7 mouse cellular contexts compared by ENCODE assay signal in the genomic region with DNA sequence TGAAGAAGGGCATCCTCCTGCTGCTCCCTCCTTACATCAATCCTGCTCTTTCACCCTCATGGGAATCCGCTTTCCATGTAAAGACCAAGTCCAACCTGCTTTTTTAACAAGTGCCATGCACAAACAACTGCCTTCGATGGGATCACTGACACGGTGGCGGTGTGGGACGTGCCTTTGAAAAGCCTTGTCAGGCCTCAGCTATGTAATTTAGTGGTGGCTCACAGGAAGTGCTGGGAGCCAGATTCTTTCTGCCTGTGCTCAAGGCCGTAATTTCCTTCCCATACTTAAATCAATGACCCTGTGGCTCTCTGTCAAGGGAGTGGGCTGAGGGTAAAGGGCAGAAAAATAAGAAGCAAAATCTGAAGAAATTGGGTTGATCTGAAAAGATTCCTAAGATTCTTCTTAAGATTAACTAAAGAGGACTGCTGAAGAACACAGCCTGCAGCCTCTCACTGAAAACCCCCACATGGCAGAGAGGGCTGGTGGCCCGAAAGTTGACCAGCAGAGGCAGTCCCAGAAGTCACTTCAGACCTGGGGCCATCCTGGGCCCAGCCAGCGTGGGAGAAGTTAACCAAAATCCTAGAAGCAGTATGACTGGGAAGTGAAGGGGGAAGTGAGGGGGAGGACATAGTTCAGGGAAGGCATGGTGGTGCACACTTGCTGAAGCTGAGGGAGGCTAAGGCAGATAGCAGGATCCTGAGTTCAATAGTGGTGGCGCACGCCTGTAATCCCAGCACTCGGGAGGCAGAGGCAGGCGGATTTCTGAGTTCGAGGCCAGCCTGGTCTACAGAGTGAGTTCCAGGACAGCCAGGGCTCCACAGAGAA. TPM values are rescaled to one million over a fixed set of nuclear protein-coding genes. Genes with fewer than 3 reads are reported as not detected.
DNase-seq lines count a peak whose midpoint lies in the region; ATAC-seq and TF ChIP-seq lines count a peak whose summit lies in the region.

No protein-coding gene starts in this region.

- H3K4me2 ChIP-seq in kidney, postnatal 0 days (ENCODE audit: low read length), result 0 out of 2 replicates have a peak overlapping the region, but pooled peaks have one; percentile 10

- H3K36me3 ChIP-seq in kidney, postnatal 0 days (ENCODE audit: insufficient read depth, low read length), result no peaks in the 10 kb centered on the region; the same call in 1 of the 2 replicates

- TF ChIP-seq POLR2A in embryonic fibroblast, embryonic 13.5 days (IDR thresholded peaks at IDR 0.05; ENCODE audit: low read depth, low read length), result no peak
- TF ChIP-seq POLR2A in olfactory bulb, adult 2 months (IDR thresholded peaks at IDR 0.05; ENCODE audit: insufficient read depth, low read depth, low read length), result no peak
- no peak for TF ChIP-seq POLR2A in cerebellum, adult 2 months (IDR thresholded peaks at IDR 0.05; ENCODE audit: borderline replicate concordance, insufficient read depth, low read length)

- no peaks in the 10 kb centered on the region for H3K9me3 ChIP-seq in kidney, postnatal 0 days (replicated peaks; ENCODE audit: low read length)

- peaks cover 24% of the 10 kb centered on the region for H3K4me1 ChIP-seq in embryonic fibroblast, embryonic 13.5 days (ENCODE audit: control insufficient read depth, insufficient read depth, low read length)
- peaks cover 38% of the 10 kb centered on the region for H3K4me1 ChIP-seq in kidney, postnatal 0 days (replicated peaks; ENCODE audit: insufficient read depth, low read length)
- peaks cover 12% of the 10 kb centered on the region for H3K4me1 ChIP-seq in olfactory bulb, adult 2 months (ENCODE audit: control insufficient read depth, insufficient read depth, low read length)
- peaks cover 29% of the 10 kb centered on the region for H3K4me1 ChIP-seq in cerebellum, adult 2 months (ENCODE audit: control insufficient read depth, insufficient read depth, low read length)

- ATAC-seq in kidney, postnatal 0 days (replicated peaks; ENCODE audit: low FRiP score, low read depth), result peak; percentile 73; the same call in 1 of the 2 replicates
- ATAC-seq in inflammation-experienced regulatory T-cells, adult 6 months, result no peak

- H3K27me3 ChIP-seq in kidney, postnatal 0 days (ENCODE audit: insufficient read depth, low read length), result no peaks in the 10 kb centered on the region
- no peaks in the 10 kb centered on the region for H3K27me3 ChIP-seq in cerebellum, adult 2 months (ENCODE audit: control insufficient read depth, insufficient read depth, low read length)

- H3K4me3 ChIP-seq in embryonic fibroblast, embryonic 13.5 days (ENCODE audit: insufficient read depth, low read length), result no peak overlapping the region
- H3K4me3 ChIP-seq in kidney, postnatal 0 days (replicated peaks; ENCODE audit: low read depth, low read length), result no peak overlapping the region
- H3K4me3 ChIP-seq in olfactory bulb, adult 2 months (ENCODE audit: insufficient read depth, low read depth, low read length), result no peak overlapping the region
- H3K4me3 ChIP-seq in cerebellum, adult 2 months (replicated peaks; ENCODE audit: insufficient read depth, low read depth, low read length), result no peak overlapping the region

- H3K9ac ChIP-seq in kidney, postnatal 0 days (ENCODE audit: low read depth, low read length), result 0 out of 2 replicates have a peak overlapping the region, but pooled peaks have one; percentile 27

- WGBS in kidney, postnatal 0 days, result 29% methylated on average over 13 of the region's 13 CpGs
- WGBS in olfactory bulb, adult 2 months, result 46% methylated on average over 13 of the region's 13 CpGs
- 81% methylated on average over 13 of the region's 13 CpGs for WGBS in cerebellum, adult 2 months

- H3K27ac ChIP-seq in embryonic fibroblast, embryonic 13.5 days (ENCODE audit: insufficient read depth, low read length), result peak overlapping the region; percentile 55
- peak overlapping the region; percentile 86 for H3K27ac ChIP-seq in kidney, postnatal 0 days
- peak overlapping the region; percentile 7 for H3K27ac ChIP-seq in olfactory bulb, adult 2 months (ENCODE audit: insufficient read depth, low read depth, low read length)
- no peak overlapping the region for H3K27ac ChIP-seq in cerebellum, adult 2 months (ENCODE audit: insufficient read depth, low read length)

- no peak for TF ChIP-seq CTCF in embryonic fibroblast, embryonic 13.5 days (IDR thresholded peaks at IDR 0.05; ENCODE audit: borderline replicate concordance, insufficient read depth, low read length)
- TF ChIP-seq CTCF in kidney, postnatal 0 days (IDR thresholded peaks at IDR 0.05; ENCODE audit: low read depth), result no peak
- TF ChIP-seq CTCF in olfactory bulb, adult 2 months (IDR thresholded peaks at IDR 0.05; ENCODE audit: insufficient read depth, low read depth, low read length), result no peak
- TF ChIP-seq CTCF in cerebellum, adult 2 months (IDR thresholded peaks at IDR 0.05; ENCODE audit: borderline replicate concordance, insufficient read depth, low read depth, low read length), result no peak

- DNase-seq in 3134 (ENCODE audit: extremely low read depth, insufficient read length, low spot score), result peak; percentile 40
- peak; percentile 22 for DNase-seq in 3T3-L1 (ENCODE audit: low read depth, low spot score)
- DNase-seq in kidney, postnatal 0 days (ENCODE audit: low spot score), result peak; percentile 91
- no peak for DNase-seq in cerebellum, adult 2 months

RNA-seq across cellular contexts. Expression of a gene that starts 33.3 kb away (rescaled TPM):
- polyA plus RNA-seq in embryonic fibroblast, embryonic 13.5 days (2011; ENCODE audit: insufficient read length, low read depth, missing spikeins), result 68.4 and 71.0 TPM in 2 replicates
- polyA plus RNA-seq in kidney, postnatal 0 days (2015; fragmentation: Nextera tagmentation; extraction: Ambion mirVana), result 10.3 and 10.9 TPM in 2 replicates
- not detected in 2 replicates for polyA plus RNA-seq in olfactory bulb, adult 2 months (2012; ENCODE audit: insufficient read depth, insufficient read length, low replicate concordance, missing spikeins)
- 52.0 and 55.3 TPM in 2 replicates for polyA plus RNA-seq in cerebellum, adult 2 months (2012; rRNA removed)
- polyA plus RNA-seq in inflammation-experienced regulatory T-cells, adult 6 months (2017; shearing (Covaris generic)), result 1 to 10 TPM; 1.4 to 3.9 (median 2.5) TPM

Comparison
In these comparisons a context has a peak if more than half of its experiments do, and no peak if none do; other contexts are left out.
1. DNase-seq: peak in 3134 (single experiment), 3T3-L1 (single experiment) and kidney, postnatal 0 days (single experiment); none in cerebellum, adult 2 months (0 of 2).